Mouse (Mus musculus): ENCODE measurements around the gene A530016L24Rik.

The A530016L24Rik gene

DNA sequence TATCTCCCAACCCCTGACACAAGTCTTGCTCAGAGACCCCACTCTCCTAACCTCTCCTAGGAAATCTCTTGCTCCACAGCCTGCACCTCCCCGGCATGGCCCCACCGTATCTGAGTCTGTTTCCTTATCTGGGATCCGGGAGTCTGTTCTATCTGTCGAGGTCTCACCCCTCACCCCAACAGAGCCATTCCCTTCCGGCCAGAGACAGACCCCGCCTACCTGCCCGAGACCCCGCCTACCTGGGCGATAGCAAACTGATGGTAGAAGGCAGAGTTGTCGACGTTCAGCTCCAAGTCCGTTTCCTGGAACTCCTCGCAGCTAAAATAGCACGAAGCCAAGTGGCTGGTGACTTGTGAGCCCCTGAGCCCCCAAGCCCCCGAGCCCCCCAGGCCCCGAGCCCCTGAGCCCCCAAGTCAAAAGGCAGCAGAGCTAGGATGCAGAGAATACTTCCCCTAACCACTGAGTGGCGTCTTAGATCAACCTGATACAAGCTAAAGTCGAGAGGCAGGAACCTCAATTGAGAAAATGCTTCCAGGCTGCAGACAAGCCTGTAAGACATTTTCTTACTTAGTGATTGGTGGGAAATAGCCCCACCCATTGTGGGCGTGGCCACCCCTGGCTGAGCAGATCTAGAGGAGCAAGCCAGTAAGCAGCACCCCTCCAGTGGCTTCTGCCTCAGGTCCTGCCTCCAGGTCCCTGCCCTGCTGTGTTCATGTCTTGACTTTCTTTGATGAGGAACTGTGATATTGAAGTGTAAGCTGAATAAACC is 13.9 kb downstream of the A530016L24Rik start:
- DNase-seq (ENCODE audit: low spot score), result peak; percentile 63

DNA sequence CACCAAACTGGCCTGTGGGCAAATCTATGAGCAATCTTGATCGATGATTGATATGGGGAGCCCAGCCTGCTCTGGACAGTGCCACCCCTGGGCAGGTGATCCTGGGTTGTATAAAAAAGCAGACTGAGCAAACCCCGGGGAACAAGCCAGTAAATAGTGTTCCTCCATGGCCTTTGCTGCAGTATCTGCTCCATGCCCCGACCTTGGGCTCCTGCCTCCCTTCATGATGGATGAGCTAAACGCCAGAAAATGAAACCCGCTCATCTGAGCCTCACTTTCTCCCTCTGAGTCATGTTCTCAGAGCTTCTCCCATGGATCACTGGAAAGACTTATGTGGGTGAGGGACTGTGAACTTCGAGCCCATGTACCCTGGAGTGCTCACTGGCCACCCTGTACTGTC is 17.0 kb downstream of the A530016L24Rik start:
- no peak for DNase-seq (ENCODE audit: low spot score)

- no peak for DNase-seq (ENCODE audit: low spot score)
Measured at GRCm38 (mm10) chr12:112507264-112507663, 18.0 kb downstream of the A530016L24Rik start.

DNA sequence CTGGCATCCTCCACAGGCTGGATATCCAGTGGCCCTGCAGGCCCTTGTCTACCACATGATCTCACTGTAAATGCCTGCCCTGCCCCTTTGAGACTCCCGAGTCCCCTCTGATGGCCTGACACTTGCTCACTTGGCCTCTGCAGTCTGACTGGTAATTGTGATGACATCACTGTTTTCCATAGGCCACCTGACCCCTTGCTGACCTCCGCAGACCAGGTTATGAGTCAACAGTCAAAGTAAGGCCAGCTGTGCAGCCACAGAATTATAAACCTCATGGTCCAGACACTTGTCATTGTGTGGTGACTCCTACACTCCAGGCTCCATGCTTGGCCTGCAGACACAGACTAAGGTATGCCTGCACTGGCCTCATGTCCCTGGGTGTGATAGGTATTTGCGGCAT is 18.7 kb downstream of the A530016L24Rik start:
- peak; percentile 26 for DNase-seq (ENCODE audit: low spot score)

DNA sequence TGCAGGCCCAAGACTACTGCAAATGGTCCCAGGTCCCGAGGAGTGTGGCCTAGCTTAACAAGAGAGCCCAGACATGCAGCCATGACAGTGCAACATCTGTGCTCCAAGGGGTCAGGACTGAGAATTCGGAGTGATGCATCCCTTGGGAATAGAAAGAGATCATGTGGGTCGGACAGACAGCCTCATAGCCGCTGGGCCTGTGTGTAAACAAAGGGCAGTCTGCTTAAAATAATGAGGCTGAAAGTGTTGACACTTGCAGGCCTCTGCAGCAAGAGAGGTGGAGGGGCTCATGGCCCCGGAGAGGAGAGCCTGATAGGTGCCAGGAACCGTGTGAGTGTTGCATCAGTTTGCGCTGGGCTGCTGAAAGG is 21.1 kb downstream of the A530016L24Rik start:
- peak; percentile 51 for DNase-seq (ENCODE audit: low spot score)

DNA sequence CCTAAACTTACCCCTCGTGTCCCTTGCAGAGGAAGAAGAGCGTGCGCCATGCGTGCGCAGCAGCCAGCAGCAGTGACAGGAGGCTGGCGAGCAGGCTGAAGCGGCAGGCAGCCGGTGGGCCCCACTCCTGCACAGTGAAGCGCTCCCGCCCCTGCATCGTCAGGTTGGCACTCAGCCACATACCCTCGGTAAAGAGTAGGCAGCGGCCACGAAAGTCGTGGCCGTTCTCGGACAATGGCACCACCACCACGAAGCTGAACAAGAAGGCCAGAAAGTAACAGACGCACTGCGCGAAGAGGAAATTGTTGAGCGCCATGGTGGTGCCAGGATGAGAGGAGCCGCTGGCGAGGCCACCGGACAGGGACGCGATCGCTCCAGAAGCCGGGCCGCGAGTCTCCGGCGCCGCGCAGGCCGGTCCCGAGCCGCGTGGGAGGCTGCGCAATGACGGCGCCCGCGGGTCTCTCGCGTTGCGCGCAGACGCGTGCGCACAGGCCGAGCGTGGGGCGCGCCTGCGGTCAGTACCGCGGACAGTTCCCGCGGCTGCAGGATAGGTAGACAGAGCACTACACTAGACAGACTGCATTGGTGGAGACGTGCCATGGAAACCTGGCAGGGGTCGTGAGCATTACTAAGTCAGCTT is 21.6 kb downstream of the A530016L24Rik start:
- DNase-seq (ENCODE audit: low spot score), result no peak

GRCm38 (mm10) chr12:112514897-112515296 is 25.6 kb downstream of the A530016L24Rik start:
- DNase-seq (ENCODE audit: low spot score), result no peak

- peak; percentile 90 for DNase-seq (ENCODE audit: low spot score)
Measured at GRCm38 (mm10) chr12:112516697-112517337, 27.6 kb downstream of the A530016L24Rik start, which contains the start of gene Tmem179. TSS of gene Tmem179 (minus strand) at chr12:112516747.

DNA sequence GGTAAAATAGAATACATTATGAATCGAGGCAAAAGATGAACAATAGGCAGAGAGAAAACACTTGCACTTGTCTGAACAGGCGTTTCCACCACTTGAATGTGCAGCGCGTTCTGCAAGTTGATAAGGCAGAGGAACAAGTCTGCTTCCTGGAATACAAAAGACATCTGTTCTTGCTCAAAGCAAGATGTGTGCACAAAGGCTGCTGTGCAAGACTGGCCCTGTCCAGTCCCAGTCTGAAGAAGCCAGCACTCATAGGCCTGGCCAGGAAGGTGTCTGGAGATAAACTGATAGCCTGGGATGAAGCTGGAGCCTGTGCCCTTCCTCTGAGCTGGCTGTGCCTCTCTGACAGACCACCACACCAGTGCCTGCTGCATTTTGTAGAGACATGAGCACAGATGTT is 28.9 kb downstream of the A530016L24Rik start:
- peak; percentile 33 for DNase-seq (ENCODE audit: low spot score)

GRCm38 (mm10) chr12:112533758-112534157 is 44.5 kb downstream of the A530016L24Rik start:
- DNase-seq (ENCODE audit: low spot score), result no peak

DNA sequence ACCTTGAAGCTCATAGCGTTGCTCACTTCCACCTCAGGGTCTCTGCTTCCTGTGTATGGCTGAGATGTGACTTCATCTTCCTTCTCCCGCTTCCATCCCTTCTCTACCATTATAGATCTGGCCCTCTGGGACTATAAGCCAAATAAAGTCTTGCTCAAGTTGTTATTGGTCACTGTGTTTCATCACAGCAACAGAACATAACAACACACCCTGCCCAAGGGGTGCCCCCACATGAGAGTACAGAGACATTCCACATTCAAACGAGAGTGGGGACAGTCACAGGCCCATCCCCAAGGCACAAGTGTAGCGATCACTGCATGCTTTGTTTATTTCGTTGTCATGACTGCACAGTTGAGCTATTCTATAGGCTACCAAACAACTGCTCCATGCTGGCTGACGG is 48.0 kb downstream of the A530016L24Rik start:
- no peak for DNase-seq (ENCODE audit: low spot score)

DNA sequence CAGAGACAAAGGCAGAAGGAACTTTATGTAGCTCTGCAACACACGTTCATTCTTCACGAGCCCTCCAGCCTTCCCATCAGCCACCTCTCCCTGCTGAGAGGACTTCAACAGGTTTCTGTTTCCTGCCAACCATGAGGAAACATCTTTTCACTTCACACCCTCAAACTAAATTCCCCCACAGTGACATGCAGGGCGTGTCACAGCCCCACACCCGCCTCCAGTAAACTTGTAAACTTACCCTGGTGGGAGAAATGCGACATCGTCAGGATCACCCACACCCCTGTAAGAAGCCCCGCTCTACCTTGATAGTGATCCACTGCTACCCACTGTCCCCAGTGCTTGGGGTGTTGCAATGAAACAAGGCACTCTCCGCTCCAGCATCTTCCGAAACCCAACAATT is 49.1 kb downstream of the A530016L24Rik start:
- DNase-seq (ENCODE audit: low spot score), result no peak

GRCm38 (mm10) chr12:112539466-112539965 is 50.3 kb downstream of the A530016L24Rik start:
- no peak for DNase-seq (ENCODE audit: low spot score)

DNA sequence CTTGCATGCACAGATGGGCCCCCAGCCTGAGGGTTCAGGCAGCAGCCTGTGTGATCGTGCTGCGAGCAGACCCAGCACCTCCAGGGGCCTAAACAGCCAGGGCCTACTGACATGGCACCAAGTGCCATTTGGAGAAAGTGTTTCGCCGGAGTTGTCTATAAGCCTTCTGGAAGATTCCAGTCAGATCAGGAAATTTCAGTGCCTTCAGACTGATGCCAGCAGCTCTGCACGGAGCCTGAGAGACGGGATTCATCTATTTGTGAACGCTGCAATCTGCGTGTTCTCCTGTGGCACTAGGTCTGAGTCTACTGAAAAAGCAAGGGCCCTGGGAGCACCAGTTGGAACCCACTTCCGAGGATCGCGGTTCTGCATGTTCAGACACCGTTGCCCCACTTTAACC is 51.1 kb downstream of the A530016L24Rik start:
- no peak for DNase-seq (ENCODE audit: low spot score)

GRCm38 (mm10) chr12:112541483-112542091 is 52.3 kb downstream of the A530016L24Rik start:
- DNase-seq (ENCODE audit: low spot score), result no peak

GRCm38 (mm10) chr12:112542257-112542919 is 53.1 kb downstream of the A530016L24Rik start:
- no peak for DNase-seq (ENCODE audit: low spot score)

DNA sequence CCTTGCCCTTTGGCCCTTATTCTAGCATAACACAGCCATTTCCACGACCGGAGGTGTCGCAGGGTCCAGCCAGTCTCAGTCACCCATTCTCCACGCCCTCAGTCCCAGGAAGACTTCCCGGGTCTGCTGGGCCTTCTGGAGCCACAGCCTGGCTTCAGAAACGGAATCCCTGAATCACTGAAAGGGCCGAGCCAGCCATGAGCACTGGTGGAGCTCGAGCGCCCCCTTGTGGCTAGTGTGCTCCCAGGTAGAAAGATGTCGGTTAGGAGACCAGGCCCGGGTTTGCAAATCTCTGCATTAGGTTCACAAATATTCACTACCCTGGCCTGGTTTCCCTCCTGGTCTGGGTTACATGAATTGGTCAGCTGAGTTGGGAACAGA is 53.7 kb downstream of the A530016L24Rik start:
- DNase-seq (ENCODE audit: low spot score), result peak; percentile 92

DNA sequence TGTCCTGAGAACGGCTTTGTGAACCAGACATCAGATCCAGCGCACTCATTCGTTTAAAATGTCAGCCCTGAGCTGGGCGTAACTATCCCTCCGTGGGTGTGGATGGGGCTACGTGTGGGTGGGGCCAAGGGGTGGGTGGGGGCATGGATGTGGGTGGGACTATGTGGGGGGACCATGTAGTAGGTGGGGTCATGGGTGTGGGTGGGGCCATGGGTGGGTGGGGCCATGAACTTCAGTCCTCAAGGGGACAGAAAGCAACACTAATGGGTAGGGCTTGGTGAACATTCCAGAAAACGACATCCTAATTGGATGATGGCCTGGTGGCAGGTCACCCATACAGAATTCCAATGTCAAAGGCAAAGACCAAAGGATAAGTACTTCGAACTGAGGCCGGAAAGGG is 54.7 kb downstream of the A530016L24Rik start:
- no peak for DNase-seq (ENCODE audit: low spot score)

DNA sequence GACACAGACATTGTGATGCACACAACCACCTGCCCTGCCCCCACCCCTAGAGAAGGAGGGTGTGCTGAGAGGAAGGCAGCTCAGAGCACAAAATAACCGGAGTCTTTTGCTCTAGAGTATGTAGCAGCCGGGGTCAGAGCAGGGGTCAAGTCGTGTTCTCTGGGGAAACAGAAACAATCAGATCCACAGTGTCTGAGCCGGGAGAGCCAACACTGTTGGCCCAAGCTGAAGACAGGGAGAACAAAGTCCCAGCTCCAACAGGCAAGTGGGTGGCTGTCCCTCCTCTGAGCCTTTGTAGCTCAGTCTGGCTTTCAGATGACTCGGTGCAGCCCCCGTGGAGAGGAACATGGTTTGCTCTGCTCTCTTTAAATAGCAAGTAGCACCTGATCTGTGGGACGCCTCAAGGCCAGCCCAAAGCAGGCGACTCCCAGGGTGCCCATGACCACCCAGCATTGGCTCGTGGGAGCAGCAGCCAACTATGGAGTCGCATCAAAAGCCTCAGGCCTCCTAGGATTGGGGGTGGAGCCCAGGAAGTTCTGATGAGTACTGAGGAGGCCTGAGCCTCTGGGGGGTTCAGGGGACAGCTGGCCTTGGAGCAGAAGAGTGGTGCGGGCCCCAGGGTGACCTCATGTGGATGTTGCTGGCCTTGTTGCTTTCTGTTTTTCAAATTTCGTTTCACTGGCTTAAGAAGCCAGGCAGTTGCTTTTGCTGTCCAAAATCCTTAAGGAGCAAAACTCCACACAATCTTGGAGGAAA is 55.9 kb downstream of the A530016L24Rik start:
- peak; percentile 23 for DNase-seq (ENCODE audit: low spot score)

- no peak for DNase-seq (ENCODE audit: low spot score)
Measured at GRCm38 (mm10) chr12:112546110-112546509, 56.9 kb downstream of the A530016L24Rik start.

DNA sequence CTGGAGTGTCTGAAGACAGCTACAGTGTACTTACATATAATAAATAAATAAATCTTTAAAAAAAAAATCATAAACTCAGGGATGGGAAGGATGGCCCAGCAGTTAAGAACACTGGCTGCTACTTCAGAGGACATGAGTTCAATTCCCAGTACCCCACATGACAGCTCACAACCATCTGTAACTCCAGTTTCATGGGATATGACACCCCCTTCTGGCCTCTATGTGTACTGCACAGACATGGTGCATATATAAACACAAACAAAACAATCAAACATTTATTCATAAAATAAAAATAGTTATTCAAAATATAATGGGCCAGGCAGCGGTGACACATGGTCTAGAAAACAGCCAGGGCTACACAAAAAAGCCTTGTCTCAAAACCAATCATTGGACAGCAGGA is 60.0 kb downstream of the A530016L24Rik start:
- no peak for DNase-seq (ENCODE audit: low spot score)
